Mouse (Mus musculus): ENCODE measurements at regions not wholly inside any gene's neighbourhood (a gene's known extent, or its start where the extent isn't known, plus 50 kb on each side); places are given as distances from the start of the nearest gene placed in this dataset.

DNA sequence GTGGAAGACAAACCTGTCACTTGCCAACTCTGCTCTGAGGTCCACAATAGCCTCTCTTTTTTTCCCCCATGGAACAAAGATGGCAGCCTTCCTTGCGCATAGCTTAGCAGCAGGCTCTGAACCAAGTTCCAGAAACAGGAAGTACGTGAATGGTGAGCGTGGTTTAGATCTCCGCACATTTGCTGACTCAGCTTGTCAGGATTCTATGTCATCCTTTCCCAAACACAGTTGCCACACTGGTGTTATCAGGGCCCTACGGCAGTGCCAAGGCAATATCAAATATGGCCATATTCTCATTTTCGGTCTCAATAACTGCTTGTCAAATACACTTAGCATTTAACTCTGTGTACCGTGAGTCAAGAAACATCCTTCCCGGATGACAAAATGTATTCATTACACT is 161.8 kb upstream of the Irx5 start:
- TF ChIP-seq CTCF (conservative IDR thresholded peaks at IDR 0.05; ENCODE audit: insufficient read depth, insufficient read length, low read depth, low read length) (no peak), POLR2A (IDR thresholded peaks at IDR 0.05; ENCODE audit: low read depth, low read length) (no peak)

All from kidney, adult 2 months (tissue).